Mouse (Mus musculus) liver, adult 2 months (tissue): Measurements from ENCODE around the gene Coro1c.

Source experiments
- CTCF ChIP-seq: fragments of 200-500 bp; IDR thresholded peaks from 2 replicates; pipeline ENCODE4 v1.5.1; 2011; ENCODE audit warnings: low read depth, low read length, control low read depth
- POLR2A ChIP-seq: fragments of 200-500 bp; IDR thresholded peaks from 2 replicates; pipeline ENCODE4 v1.6.1; 2011; ENCODE audit warnings: low read length, control low read depth; ENCODE audit not compliant: insufficient read depth; ENCODE audit errors: extremely low read depth

DNA sequence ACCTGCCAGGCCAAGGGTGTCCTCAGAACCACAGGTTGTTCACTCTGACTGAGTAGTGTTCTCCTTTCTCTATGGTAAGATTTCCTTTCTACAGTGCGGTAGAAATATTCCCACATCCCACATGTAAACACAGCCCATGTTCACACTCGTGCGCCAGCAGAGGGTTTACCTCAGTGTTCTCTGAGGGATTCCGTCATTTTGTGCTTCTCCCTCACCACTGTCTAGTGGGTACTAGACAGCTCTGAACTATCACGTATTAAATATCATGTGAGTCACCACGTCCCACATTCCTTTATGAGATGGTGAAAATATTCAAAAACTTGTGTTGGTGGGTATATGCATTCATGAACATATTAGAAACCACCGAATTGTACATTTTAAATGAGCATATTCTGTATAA, 56.1 kb downstream of the Coro1c start:
- TF ChIP-seq CTCF, result no peak
- no peak for TF ChIP-seq POLR2A
